Mouse (Mus musculus) embryonic facial prominence, embryonic 12.5 days (tissue): ENCODE measurements around the gene 1700016K19Rik. TPM values are rescaled to one million over a fixed set of nuclear protein-coding genes. Genes with fewer than 3 reads are reported as not detected.
"Not testable (repeated sequence)": the region's sequence is repeated elsewhere in the genome, so short reads cannot be mapped to it uniquely, and the experiment has no call there.

Experiments
- ATAC-seq: fragments of 200-750 bp; cut with Nextera tagmentation; 2 replicates; pipeline ENCODE4 v1.8.0; 2017; ENCODE audit not compliant: insufficient number of reproducible peaks, insufficient read depth, low FRiP score, low TSS enrichment
- H3K27ac ChIP-seq: fragments of 300-500 bp; sonication (generic); 2 replicates; pipeline ENCODE4 v1.5.1; 2016; ENCODE audit warnings: mild to moderate bottlenecking
- H3K27me3 ChIP-seq: fragments of 300-500 bp; sonication (generic); 2 replicates; pipeline ENCODE4 v1.6.1; 2016; ENCODE audit warnings: mild to moderate bottlenecking, moderate library complexity
- H3K36me3 ChIP-seq: fragments of 300-500 bp; sonication (generic); 2 replicates; pipeline ENCODE4 v1.6.1; 2016; ENCODE audit warnings: mild to moderate bottlenecking
- H3K4me1 ChIP-seq: fragments of 300-500 bp; sonication (generic); 2 replicates; pipeline ENCODE4 v1.6.1; 2016
- H3K4me2 ChIP-seq: fragments of 300-500 bp; sonication (generic); replicated peaks from 2 replicates; pipeline ENCODE4 v1.6.1; 2016; ENCODE audit warnings: mild to moderate bottlenecking, moderate library complexity
- H3K4me3 ChIP-seq: fragments of 300-500 bp; sonication (generic); 2 replicates; pipeline ENCODE4 v1.5.1; 2016; ENCODE audit warnings: mild to moderate bottlenecking
- H3K9ac ChIP-seq: fragments of 300-500 bp; sonication (generic); 2 replicates; pipeline ENCODE4 v1.6.1; 2016; ENCODE audit warnings: mild to moderate bottlenecking, moderate library complexity
- H3K9me3 ChIP-seq: fragments of 300-500 bp; sonication (generic); 2 replicates; pipeline ENCODE4 v1.6.1; 2016; ENCODE audit warnings: mild to moderate bottlenecking, moderate library complexity
- WGBS: fragments of 180-500 bp; shearing (Covaris S2); methylation state at CpG from one replicate; pipeline ENCODE4 v1.1.7; 2016; 5-methylcytosine and 5-hydroxymethylcytosine counted together
- polyA plus RNA-seq: library from polyadenylated mRNA; unstranded; fragments of >200 nt; fragmentation: Nextera tagmentation; extraction: Ambion mirVana; gene quantifications from 2 replicates; pipeline ENCODE4 v1.2.1, GENCODE M21; 2016

The 1700016K19Rik gene
- polyA plus RNA-seq, 1 experiment from 2014 or later, result 0.29 TPM

GRCm38 (mm10) chr11:75990965-75991835 is 8.5 kb upstream of the 1700016K19Rik start:
- Histone ChIP-seq H3K4me3 (no peak overlapping the region), H3K4me2 (no peak overlapping the region), H3K9me3 (no peaks in the 10 kb centered on the region), H3K9ac (no peak overlapping the region), H3K27ac (no peak overlapping the region), H3K36me3 (no peaks in the 10 kb centered on the region), H3K4me1 (0 out of 2 replicates have a peak, but pooled peaks cover under 1% of the 10 kb centered on the region), H3K27me3 (no peaks in the 10 kb centered on the region)
- 72% methylated on average over 15 of the region's 15 CpGs for WGBS
- ATAC-seq, result no peak

- H3K9me3 ChIP-seq, result no peaks in the 10 kb centered on the region
- no peak overlapping the region for H3K4me2 ChIP-seq
- H3K27me3 ChIP-seq, result no peaks in the 10 kb centered on the region
- H3K4me3 ChIP-seq, result no peak overlapping the region
- H3K9ac ChIP-seq, result no peak overlapping the region
- no peaks in the 10 kb centered on the region for H3K36me3 ChIP-seq
- H3K4me1 ChIP-seq, result no peaks in the 10 kb centered on the region
- ATAC-seq, result no peak
- WGBS, result 89% methylated on average over 8 of the region's 8 CpGs
- no peak overlapping the region for H3K27ac ChIP-seq
These were observed 7.8 kb upstream of the 1700016K19Rik start for GRCm38 (mm10) chr11:75991911-75992310.

GRCm38 (mm10) chr11:75992481-75992880 is 7.2 kb upstream of the 1700016K19Rik start:
- Histone ChIP-seq H3K27ac (no peak overlapping the region), H3K9me3 (no peaks in the 10 kb centered on the region), H3K9ac (no peak overlapping the region), H3K4me1 (no peaks in the 10 kb centered on the region), H3K4me2 (no peak overlapping the region), H3K27me3 (no peaks in the 10 kb centered on the region), H3K36me3 (no peaks in the 10 kb centered on the region), H3K4me3 (no peak overlapping the region)
- 88% methylated on average over 8 of the region's 8 CpGs for WGBS
- ATAC-seq, result no peak

GRCm38 (mm10) chr11:75994357-75994756 is 5.4 kb upstream of the 1700016K19Rik start:
- no peak for ATAC-seq
- peaks cover 3% of the 10 kb centered on the region; the same call in 1 of the 2 replicates for H3K27me3 ChIP-seq
- 48% methylated on average over 9 of the region's 9 CpGs for WGBS
- no peak overlapping the region for H3K4me3 ChIP-seq
- no peaks in the 10 kb centered on the region for H3K36me3 ChIP-seq
- no peaks in the 10 kb centered on the region for H3K4me1 ChIP-seq
- H3K27ac ChIP-seq, result no peak overlapping the region
- no peak overlapping the region for H3K9ac ChIP-seq
- H3K9me3 ChIP-seq, result no peaks in the 10 kb centered on the region
- H3K4me2 ChIP-seq, result no peak overlapping the region

GRCm38 (mm10) chr11:76000701-76001100 is 989 bp downstream of the 1700016K19Rik start:
- no peaks in the 10 kb centered on the region for H3K36me3 ChIP-seq
- H3K9me3 ChIP-seq, result no peaks in the 10 kb centered on the region
- H3K9ac ChIP-seq, result no peak overlapping the region
- 89% methylated on average over 5 of the region's 5 CpGs for WGBS
- peaks cover 18% of the 10 kb centered on the region for H3K27me3 ChIP-seq
- no peak overlapping the region for H3K4me2 ChIP-seq
- no peak overlapping the region for H3K4me3 ChIP-seq
- no peak for ATAC-seq
- no peak overlapping the region for H3K27ac ChIP-seq
- 0 out of 2 replicates have a peak, but pooled peaks cover 3% of the 10 kb centered on the region for H3K4me1 ChIP-seq

GRCm38 (mm10) chr11:76001237-76001878 is 1.6 kb downstream of the 1700016K19Rik start:
- Histone ChIP-seq H3K9me3 (no peaks in the 10 kb centered on the region), H3K9ac (no peak overlapping the region), H3K4me1 (0 out of 2 replicates have a peak, but pooled peaks cover 3% of the 10 kb centered on the region), H3K4me3 (no peak overlapping the region), H3K27ac (no peak overlapping the region), H3K36me3 (no peaks in the 10 kb centered on the region), H3K27me3 (peaks cover 18% of the 10 kb centered on the region), H3K4me2 (no peak overlapping the region)
- ATAC-seq, result no peak
- 53% methylated on average over 3 of the region's 3 CpGs for WGBS

- 91% methylated on average over 7 of the region's 7 CpGs for WGBS
- H3K9me3 ChIP-seq, H3K27ac ChIP-seq, H3K4me3 ChIP-seq, ATAC-seq, H3K36me3 ChIP-seq, H3K9ac ChIP-seq, H3K4me2 ChIP-seq, H3K4me1 ChIP-seq: not testable (repeated sequence)
- H3K27me3 ChIP-seq, result peaks cover 14% of the 10 kb centered on the region
These were observed 4.6 kb downstream of the 1700016K19Rik start for GRCm38 (mm10) chr11:76004276-76004675.

GRCm38 (mm10) chr11:76008162-76008561 is 8.4 kb downstream of the 1700016K19Rik start:
- no peak overlapping the region for H3K4me3 ChIP-seq
- H3K9me3 ChIP-seq, result no peaks in the 10 kb centered on the region
- H3K36me3 ChIP-seq, result no peaks in the 10 kb centered on the region
- WGBS, result 84% methylated on average over 2 of the region's 2 CpGs
- no peaks in the 10 kb centered on the region for H3K4me1 ChIP-seq
- no peak overlapping the region for H3K27ac ChIP-seq
- H3K27me3 ChIP-seq, result no peaks in the 10 kb centered on the region
- ATAC-seq, result no peak
- no peak overlapping the region for H3K9ac ChIP-seq
- no peak overlapping the region for H3K4me2 ChIP-seq

GRCm38 (mm10) chr11:76009101-76009500 is 9.4 kb downstream of the 1700016K19Rik start:
- ATAC-seq, result no peak
- H3K27ac ChIP-seq, result no peak overlapping the region
- no peak overlapping the region for H3K4me2 ChIP-seq
- 80% methylated on average over 6 of the region's 6 CpGs for WGBS
- H3K27me3 ChIP-seq, result no peaks in the 10 kb centered on the region
- no peaks in the 10 kb centered on the region for H3K4me1 ChIP-seq
- H3K36me3 ChIP-seq, result no peaks in the 10 kb centered on the region
- H3K9me3 ChIP-seq, result no peaks in the 10 kb centered on the region
- H3K4me3 ChIP-seq, result no peak overlapping the region
- no peak overlapping the region for H3K9ac ChIP-seq

- Histone ChIP-seq H3K27ac (no peak overlapping the region), H3K36me3 (no peaks in the 10 kb centered on the region), H3K4me2 (no peak overlapping the region), H3K4me1 (no peaks in the 10 kb centered on the region), H3K9ac (no peak overlapping the region), H3K9me3 (no peaks in the 10 kb centered on the region), H3K27me3 (no peaks in the 10 kb centered on the region), H3K4me3 (no peak overlapping the region)
- 85% methylated on average over 9 of the region's 9 CpGs for WGBS
- no peak for ATAC-seq
These were observed 11.3 kb downstream of the 1700016K19Rik start for GRCm38 (mm10) chr11:76010838-76011624.

- Histone ChIP-seq H3K36me3 (0 out of 2 replicates have a peak, but pooled peaks cover 3% of the 10 kb centered on the region), H3K4me3 (no peak overlapping the region), H3K27me3 (no peaks in the 10 kb centered on the region), H3K4me2 (no peak overlapping the region), H3K4me1 (no peaks in the 10 kb centered on the region), H3K9ac (no peak overlapping the region), H3K9me3 (no peaks in the 10 kb centered on the region), H3K27ac (no peak overlapping the region)
- ATAC-seq, result no peak
- WGBS, result 89% methylated on average over 6 of the region's 6 CpGs
These were observed 15.5 kb downstream of the 1700016K19Rik start for GRCm38 (mm10) chr11:76015251-76015650.
